Mouse (Mus musculus) adrenal gland, postnatal 25 days (tissue): ENCODE data around the gene Inf2. TPM values are rescaled to one million over a fixed set of nuclear protein-coding genes. Genes with fewer than 3 reads are reported as not detected.

Experiments
- DNase-seq: peaks from one replicate; pipeline ENCODE4 v3.0.0; 2021; ENCODE audit warnings: mixed read lengths
- total RNA-seq: library from RNA; stranded (reverse); gene quantifications from 2 replicates; pipeline ENCODE4 v1.2.3, GENCODE M21; 2021

Gene Inf2
- total RNA-seq, 1 experiment from 2014 or later = 32.6 TPM

- DNase-seq = no peak
These were observed 18.4 kb upstream of the Inf2 start for GRCm38 (mm10) chr12:112570160-112570559.

- DNase-seq = no peak
These were observed 17.5 kb upstream of the Inf2 start for GRCm38 (mm10) chr12:112571064-112571463.

- DNase-seq = no peak
These were observed 13.2 kb upstream of the Inf2 start for GRCm38 (mm10) chr12:112575274-112575986.

GRCm38 (mm10) chr12:112576341-112576740 is 12.2 kb upstream of the Inf2 start:
- DNase-seq = no peak

- DNase-seq = no peak
These were observed 11.8 kb upstream of the Inf2 start for GRCm38 (mm10) chr12:112576749-112577148.

- no peak for DNase-seq
These were observed 10.1 kb upstream of the Inf2 start for GRCm38 (mm10) chr12:112578296-112579090.

GRCm38 (mm10) chr12:112579430-112579829 is 9.2 kb upstream of the Inf2 start:
- DNase-seq = no peak

GRCm38 (mm10) chr12:112579926-112580325 is 8.7 kb upstream of the Inf2 start:
- DNase-seq = no peak

- no peak for DNase-seq
These were observed 7.5 kb upstream of the Inf2 start for GRCm38 (mm10) chr12:112581113-112581512.

GRCm38 (mm10) chr12:112584954-112585353 is 3.6 kb upstream of the Inf2 start:
- DNase-seq = no peak

GRCm38 (mm10) chr12:112585924-112586538 is 2.6 kb upstream of the Inf2 start:
- DNase-seq = no peak

GRCm38 (mm10) chr12:112587125-112588124 is 1.2 kb upstream of the Inf2 start:
- DNase-seq = no peak

- DNase-seq = no peak
These were observed 1.1 kb downstream of the Inf2 start for GRCm38 (mm10) chr12:112589491-112590191.

GRCm38 (mm10) chr12:112590566-112591239 is 2.1 kb downstream of the Inf2 start:
- DNase-seq = no peak

- DNase-seq = no peak
These were observed 2.7 kb downstream of the Inf2 start for GRCm38 (mm10) chr12:112591240-112591639.

GRCm38 (mm10) chr12:112591730-112592129 is 3.1 kb downstream of the Inf2 start:
- DNase-seq = no peak

- DNase-seq = no peak
These were observed 4.6 kb downstream of the Inf2 start for GRCm38 (mm10) chr12:112592985-112593734.

GRCm38 (mm10) chr12:112593951-112594915 is 5.6 kb downstream of the Inf2 start:
- no peak for DNase-seq

- no peak for DNase-seq
These were observed 6.4 kb downstream of the Inf2 start for GRCm38 (mm10) chr12:112594989-112595388.
